Mouse (Mus musculus) urinary bladder, postnatal 4 days (tissue): ENCODE measurements around the gene Catsperz.
"Not testable (repeated sequence)": the region's sequence is repeated elsewhere in the genome, so short reads cannot be mapped to it uniquely, and the experiment has no call there.

Experiments used
- DNase-seq, 2 experiments: peaks; one replicate each; pipeline ENCODE4 v3.0.0; 2021 to 2022; ENCODE audit warnings: low spot score in 2 of 2

Gene Catsperz

DNA sequence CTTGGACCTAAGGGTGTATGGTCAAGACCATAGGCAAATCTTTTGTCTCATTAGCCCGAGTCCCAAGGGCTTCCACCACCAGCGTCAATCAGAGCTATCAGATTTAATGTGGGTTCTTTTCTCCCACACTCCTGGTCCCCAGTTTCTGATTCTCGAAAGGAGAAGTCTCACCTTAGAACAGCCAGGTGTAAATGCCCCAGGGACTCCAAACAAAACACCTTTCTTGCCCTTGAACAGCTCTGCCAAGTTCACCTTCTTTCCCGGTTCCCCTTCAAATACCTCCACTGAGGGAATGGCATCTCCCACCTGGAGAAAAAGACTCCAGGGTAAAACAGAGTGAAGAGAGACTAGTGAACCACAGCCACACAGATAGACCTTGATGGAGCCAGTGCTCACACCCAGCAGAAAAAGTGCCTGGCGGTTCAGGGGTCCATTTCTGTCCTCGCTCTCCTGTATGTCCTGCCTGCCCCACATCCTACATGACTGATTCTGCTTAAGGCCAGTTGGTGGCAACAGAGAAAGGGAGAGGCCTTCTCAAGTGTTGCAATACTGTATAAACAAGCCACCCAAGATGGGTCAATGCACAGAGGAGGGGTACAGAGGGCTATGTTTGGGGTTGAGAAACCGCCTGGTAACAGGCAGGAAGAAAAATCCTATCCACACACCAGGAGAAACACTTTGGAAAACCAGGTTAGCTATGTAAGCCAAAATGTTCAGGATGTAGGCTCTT lies 17.2 kb downstream of the Catsperz start:
- DNase-seq, result no peak

DNA sequence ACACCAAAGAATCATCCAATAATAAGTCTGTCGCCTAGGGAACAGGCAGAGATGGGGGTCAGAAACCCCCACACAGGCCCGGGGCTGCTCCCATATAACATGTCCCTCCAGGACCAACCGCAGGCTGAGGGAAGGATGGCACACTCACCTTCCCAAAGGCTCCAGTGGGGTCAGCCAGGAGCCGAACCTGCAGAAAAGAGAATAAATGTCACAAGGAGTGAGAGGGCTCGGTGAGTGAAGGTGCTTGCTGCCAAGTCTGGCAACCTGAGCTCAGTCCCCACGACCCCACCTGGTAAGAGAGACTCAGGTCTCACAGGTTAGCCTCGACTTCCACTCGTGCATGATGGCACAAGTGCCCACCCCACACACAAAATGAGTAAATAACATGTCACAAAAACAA lies 18.1 kb downstream of the Catsperz start:
- DNase-seq, result no peak

DNA sequence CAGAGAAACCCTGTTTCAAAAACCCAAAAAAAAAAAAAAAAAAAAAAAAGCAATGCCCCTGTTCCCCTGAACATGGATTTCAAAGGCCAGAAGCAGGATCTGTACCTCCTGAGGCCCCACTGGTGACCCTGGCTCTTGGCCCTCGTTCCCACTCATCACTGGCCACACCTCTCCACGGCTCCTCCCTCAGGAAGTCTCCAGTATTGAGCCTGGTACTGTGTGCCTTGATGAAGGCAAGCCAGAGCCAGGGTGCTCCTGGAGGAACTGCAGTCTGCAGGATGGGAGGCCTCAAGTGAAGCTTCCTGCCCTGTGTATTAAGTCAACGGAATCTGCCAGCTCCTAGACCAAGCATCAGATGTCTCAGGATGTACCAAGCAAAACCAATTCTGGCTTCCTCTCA lies 19.0 kb downstream of the Catsperz start:
- no peak for DNase-seq

DNA sequence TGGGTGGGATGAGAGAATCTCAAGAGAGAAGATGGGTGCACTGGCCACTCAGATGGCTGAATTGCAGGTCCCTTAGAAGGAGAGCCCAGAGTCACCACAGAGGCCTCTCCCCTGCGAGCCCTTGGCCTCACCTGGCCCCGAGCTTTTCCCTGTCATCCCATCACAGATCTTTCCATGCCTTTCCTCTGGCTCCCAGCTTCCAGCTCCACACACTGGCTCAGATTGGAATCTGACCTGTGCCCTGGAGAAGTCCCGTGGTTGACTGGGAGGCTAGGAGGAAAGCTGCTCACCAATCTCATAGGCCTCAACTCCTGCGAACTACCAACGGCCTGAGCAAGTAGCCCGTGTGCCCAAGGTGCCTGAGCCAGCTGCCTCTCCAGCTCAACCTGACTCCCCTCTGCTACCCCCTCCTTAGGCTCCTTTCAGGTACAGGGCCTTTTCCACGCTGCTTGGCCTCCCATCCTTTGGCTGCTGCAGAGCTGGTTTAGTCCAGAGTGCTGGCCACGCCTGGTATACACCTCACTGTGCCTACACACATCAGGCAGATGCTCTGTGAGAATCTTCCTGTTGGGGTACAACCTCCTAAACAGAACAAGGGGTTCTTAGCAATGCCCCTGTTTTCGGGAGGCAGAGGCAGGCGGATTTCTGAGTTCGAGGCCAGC lies 19.6 kb downstream of the Catsperz start:
- DNase-seq, result no peak

DNA sequence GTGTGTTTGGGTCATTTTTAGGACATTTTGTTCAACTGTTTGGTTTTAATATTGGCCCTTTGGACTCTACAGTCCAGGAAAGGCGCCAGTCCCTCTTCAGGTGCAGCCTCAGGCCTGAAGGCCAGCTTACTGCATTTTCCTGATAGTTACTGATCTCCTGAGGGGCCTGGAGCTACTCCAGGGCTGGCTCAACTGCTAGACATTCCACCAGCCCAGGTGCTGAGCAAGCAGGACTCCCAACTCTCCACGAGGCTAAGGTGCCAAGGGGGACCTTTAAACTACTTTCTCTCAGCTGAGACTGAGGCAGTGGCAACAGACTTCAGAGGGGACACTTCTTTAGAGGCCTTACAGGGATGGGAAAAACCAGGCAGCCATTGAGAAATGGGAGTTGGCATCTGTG lies 20.3 kb downstream of the Catsperz start:
- DNase-seq, result no peak

DNA sequence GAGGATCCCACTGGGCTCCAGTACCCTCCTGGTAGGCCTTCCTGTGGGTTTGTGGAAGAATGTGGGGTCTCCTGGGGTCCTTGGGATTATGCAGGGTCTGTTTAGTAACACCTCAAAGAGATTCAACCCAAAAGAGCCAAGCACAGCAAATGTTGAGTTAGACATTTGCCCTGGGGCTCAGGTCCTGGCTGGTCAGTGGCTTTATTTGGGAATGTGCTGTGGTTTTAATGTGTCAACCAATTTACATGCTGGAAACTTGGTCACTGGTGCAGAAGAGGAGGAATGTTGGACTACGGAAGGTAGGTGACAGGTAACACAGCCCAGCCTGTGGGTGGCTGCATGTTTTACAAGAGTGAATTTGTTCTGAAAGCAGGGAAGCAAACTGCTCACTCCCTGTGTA lies 22.1 kb downstream of the Catsperz start:
- no peak for DNase-seq

DNA sequence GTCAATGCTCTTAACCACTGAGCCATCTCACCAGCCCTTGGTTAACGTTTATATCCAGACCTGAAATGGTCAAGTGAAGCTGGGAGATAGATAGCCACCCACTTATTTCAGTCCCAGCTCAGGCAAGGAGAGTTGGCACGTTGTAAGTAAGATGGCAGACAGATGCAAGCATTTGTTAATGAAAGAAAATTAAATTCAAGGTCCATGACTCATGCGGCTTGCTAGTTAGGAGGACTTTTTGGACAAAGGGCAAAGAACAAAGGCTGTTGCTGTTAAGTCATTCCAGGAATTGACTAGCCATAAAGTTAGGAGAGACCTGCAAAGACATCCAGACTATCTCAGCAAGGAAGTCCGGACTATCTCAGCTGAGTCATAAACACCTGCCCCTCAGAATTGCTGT lies 25.5 kb downstream of the Catsperz start:
- DNase-seq, result no peak

DNA sequence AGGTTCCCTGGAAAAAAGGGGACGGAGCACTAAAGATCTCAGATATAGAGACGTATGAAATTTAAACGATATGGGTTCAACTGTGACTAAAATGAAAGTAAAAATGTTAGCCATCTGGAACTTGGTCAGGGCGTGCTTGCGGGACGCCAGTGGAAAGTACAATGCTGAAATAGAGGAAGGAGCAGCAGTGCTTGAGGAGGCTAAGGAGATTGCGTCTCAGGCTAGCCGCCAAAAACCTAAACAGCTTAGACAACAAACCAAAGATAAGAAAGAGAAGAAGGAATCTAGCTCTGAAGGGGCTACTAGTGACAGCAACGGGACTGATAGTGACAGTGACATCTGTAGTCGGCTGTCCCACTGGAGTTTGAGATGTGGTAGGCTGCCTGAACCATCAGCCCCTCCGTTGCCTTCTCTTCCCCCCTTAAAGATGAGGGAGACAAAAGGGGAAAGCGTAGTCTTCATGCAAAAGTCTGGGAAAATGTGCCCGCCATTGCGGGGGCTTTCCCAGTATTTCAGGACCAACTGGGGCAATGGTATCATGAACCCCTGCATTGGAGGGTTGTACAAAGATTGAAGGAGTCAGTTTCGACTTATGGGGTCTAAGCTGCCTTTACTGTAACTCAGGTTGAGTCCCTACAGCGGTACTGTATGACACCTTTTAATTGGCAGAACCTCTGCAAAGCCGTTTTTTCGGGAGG lies 29.4 kb downstream of the Catsperz start:
- DNase-seq, result not testable (repeated sequence)

DNA sequence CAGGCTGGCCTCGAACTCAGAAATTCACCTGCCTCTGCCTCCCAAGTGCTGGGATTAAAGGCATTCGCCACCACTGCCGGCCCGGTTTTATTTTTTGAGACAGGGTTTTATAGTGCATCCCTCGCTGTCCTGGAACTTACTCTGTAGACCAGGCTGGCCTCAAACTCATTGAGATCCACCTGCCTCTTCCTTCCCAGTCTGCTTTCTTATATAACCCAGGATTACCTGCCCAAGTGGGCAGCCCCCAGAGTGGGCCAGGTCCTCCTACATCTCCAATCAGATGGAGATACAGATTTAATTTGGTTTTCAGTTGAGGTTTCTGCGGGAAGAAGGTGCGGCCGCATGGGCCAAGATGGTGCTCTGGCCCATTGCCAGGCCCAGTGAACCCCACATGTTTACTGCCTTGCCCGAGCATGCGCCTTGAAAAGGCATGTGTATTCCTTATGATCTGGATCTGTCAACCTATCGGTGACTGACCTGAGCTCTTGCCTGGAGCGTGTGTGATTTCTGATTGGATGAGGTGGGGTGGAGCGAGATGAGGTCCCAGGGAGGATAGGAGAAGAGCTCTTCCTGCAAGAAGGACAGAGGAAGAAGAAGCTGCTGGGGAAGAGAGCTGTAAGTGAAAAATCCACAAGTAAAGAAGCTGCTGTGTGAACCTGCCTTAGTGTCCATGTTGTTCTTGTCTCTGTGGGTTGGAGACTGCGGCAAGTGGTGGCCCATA lies 31.3 kb downstream of the Catsperz start:
- no peak for DNase-seq

DNA sequence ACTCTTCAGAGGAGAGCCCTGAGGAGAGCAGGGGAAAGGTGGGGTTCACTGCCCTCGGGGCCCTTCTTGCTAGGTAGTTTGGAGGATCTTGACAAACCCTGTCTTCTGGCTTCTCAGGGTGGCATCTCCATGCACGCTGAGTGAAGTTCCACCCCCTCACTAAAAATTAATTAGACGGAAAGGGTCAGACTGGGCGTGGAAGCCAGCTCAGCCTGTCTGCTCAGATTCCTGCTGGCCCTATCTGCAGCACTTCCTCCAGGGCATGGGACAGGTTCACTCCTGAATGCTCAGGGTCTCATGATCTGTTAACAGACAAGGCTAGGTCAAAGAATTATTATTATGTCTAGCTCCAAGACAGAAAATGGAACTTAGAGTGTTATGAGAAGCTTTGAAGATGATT lies 32.7 kb downstream of the Catsperz start:
- no peak for DNase-seq

DNA sequence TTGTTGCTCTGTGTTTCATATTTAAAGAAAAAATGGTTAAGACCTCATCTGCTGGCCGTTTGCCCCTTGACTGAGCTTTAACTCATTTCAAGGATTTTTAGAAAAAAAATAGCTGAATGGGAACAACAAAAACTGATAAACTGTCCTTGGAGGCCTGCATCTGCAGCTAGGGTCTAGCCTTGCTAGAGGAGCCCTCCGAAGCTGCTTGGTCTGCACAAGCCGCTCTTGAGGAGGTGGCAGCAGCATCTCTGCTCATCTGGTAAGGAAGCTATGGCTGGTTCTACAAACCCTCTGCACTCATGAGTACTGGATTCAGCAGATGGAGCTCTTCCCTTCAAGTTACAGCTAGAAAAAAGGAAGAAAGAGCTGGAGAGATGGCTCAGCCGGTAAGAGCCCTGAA lies 47.2 kb downstream of the Catsperz start:
- no peak for DNase-seq

DNA sequence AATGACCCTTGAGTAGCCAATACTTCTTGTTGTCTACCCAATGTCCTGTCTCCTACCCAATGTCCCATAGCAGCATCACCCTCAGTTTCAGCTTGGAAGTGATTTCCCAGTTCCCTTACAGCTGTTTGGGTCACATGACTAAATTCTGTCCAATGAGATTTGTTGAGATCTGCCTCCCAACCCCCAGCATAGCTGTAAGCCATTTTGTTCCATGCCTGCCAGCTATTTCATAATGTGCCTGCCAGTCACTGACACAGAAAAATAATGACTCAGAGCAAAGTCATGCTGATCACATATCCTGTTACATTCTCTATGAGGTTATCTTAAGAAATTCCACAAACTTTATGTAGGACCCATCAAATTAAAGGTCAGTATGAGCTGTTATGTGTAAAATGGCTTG lies 48.4 kb downstream of the Catsperz start:
- no peak for DNase-seq

DNA sequence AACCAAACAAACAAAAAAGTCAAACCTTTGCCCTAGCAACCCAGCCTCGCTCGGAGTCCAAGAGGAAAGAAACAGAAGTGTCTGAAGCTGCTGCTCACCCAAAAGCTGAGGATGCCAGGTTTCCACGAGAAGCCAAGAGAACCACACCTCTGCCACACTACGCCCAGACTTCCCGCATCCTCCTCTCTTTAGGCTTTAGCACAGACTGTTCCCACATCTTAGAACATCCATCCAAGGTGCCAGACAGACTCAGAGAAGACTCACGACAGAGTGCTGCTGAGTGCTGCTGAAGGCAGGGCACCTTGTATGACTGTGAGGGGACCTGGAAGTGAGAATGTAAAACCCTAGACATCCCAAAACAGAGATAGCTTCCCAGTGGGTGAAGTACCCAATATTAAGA lies 49.3 kb downstream of the Catsperz start:
- no peak for DNase-seq

DNA sequence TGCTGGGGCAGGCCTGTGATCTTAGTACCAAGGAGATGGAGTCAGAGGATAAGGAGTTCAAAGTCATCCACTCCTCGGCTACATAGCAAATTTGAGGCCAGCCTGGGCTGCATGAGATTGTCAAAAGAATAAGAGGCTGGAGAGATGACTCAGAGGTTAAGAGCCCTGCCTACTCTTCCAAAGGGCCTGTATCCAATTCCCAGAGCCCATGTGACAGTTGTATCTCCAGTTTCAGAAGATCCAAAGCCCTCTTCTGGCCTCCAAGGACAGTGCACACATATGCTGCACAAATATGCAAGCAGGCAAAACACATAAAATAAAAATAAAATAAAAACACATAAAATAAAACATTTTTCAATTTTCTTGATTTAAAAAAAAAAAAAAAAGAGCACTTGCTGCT lies 50.9 kb downstream of the Catsperz start:
- DNase-seq, result no peak

DNA sequence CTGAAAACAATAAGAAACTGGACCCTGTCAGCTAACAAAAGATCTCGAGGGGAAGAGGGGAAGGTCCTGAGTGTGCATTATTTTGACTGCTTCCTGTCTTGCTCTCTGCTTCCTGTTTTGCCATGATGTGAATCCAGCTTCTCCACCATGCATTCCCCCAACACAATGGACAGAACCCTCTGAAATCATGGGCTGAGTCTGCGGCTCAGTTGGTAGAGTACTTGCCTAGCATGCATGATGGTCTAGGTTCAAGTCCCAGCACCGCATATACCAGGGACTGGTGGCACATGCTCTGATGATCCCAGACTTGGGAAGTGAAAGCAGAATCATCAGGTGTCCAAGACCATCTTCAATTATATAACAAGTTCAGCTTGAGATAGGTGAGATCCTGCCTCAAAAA lies 52.5 kb downstream of the Catsperz start:
- no peak for DNase-seq
